Mouse (Mus musculus) ES-Bruce4 (cell line): Measurements from ENCODE around the gene Gm9747. TPM values are rescaled to one million over a fixed set of nuclear protein-coding genes. Genes with fewer than 3 reads are reported as not detected.

ENCODE experiments used
- H3K27ac ChIP-seq: 2 replicates; pipeline ENCODE4 v1.5.1; 2012; ENCODE audit warnings: low read length, inconsistent platforms; ENCODE audit not compliant: insufficient read depth
- H3K27me3 ChIP-seq: 2 replicates; pipeline ENCODE4 v1.6.1; 2012; ENCODE audit warnings: mild to moderate bottlenecking, low read length, inconsistent platforms; ENCODE audit not compliant: control insufficient read depth, poor library complexity, insufficient read depth, severe bottlenecking
- H3K36me3 ChIP-seq: 2 replicates; pipeline ENCODE4 v1.6.1; 2012; ENCODE audit warnings: inconsistent platforms, mild to moderate bottlenecking, low read length, moderate library complexity; ENCODE audit not compliant: control insufficient read depth, poor library complexity, insufficient read depth, severe bottlenecking
- H3K4me1 ChIP-seq: one replicate; pipeline ENCODE4 v1.8.1; 2011; ENCODE audit warnings: low read length; ENCODE audit not compliant: control insufficient read depth, insufficient read depth
- H3K4me3 ChIP-seq: 2 replicates; pipeline ENCODE4 v1.5.1; 2011; ENCODE audit warnings: low read depth, mild to moderate bottlenecking, low read length
- H3K9ac ChIP-seq: 2 replicates; pipeline ENCODE4 v1.6.1; 2012; ENCODE audit warnings: low read depth, mild to moderate bottlenecking, inconsistent platforms; ENCODE audit not compliant: poor library complexity, severe bottlenecking
- H3K9me3 ChIP-seq: replicated peaks from 2 replicates; pipeline ENCODE4 v1.6.1; 2012; ENCODE audit warnings: mild to moderate bottlenecking, low read length, inconsistent platforms; ENCODE audit not compliant: control insufficient read depth, poor library complexity, insufficient read depth, severe bottlenecking
- CTCF ChIP-seq: IDR thresholded peaks from one replicate; pipeline ENCODE4 v1.8.1; 2011; ENCODE audit warnings: low read depth, low read length
- EP300 ChIP-seq: IDR thresholded peaks from 2 replicates; pipeline ENCODE4 v1.6.1; 2011; ENCODE audit warnings: low read depth, low read length; ENCODE audit not compliant: insufficient read depth
- POLR2A ChIP-seq: IDR thresholded peaks from one replicate; pipeline ENCODE4 v1.8.1; 2011; ENCODE audit warnings: low read length; ENCODE audit not compliant: insufficient read depth
- polyA plus RNA-seq: library from polyadenylated mRNA; stranded (reverse); fragments of >200 nt; gene quantifications from 2 replicates; pipeline ENCODE4 v1.2.4, GENCODE M21; 2011; ENCODE audit warnings: low read depth; ENCODE audit not compliant: missing spikeins, insufficient read depth, insufficient read length

The Gm9747 gene
- polyA plus RNA-seq, 1 experiment, result not detected

DNA sequence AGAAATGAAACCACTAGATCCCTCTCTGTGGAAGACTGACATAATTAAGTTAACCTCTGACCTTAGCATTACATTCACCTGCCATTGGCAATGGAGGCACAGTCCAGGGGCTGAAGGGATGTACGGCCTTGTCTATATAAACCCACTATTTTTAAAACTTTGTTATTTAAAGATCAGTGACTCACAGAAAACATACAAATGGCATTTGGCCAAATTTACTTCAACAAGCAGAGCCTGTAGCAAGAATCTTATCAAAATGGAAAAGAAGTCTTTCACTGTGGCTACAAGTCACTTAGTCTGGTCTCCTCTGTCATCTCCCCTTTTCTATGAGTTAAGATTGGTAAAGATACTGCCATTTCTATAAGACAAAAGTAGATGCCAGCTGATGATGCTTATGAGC, 46.9 kb downstream of the Gm9747 start:
- Histone ChIP-seq H3K36me3 (no peaks in the 10 kb centered on the region), H3K27ac (no peak overlapping the region), H3K27me3 (no peaks in the 10 kb centered on the region), H3K4me3 (no peak overlapping the region), H3K9me3 (no peaks in the 10 kb centered on the region), H3K4me1 (peaks cover 1% of the 10 kb centered on the region), H3K9ac (no peak overlapping the region)
- TF ChIP-seq POLR2A, result no peak
- TF ChIP-seq EP300, result no peak
- no peak for TF ChIP-seq CTCF

DNA sequence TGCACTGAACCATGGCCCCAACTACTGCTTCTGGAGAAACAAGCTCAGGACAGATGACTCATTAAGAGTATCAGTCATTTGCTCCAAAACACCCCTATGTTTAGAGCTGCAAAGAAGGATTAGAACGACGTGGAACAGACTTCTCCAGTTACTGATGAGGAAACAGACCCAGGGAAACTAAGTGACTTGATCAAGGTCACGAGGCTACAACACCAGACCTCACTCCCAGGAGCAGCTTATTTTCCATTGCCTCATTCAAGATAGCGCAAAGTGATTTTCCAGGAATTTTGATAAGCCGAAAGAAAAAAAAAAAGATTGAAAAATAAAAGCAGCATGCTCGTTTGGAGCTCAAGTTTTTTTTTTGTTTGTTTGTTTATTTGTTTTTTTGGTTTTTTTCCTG, 48.9 kb downstream of the Gm9747 start:
- H3K4me1 ChIP-seq, result peaks cover 1% of the 10 kb centered on the region
- no peak for TF ChIP-seq EP300
- TF ChIP-seq CTCF, result no peak
- TF ChIP-seq POLR2A, result no peak

DNA sequence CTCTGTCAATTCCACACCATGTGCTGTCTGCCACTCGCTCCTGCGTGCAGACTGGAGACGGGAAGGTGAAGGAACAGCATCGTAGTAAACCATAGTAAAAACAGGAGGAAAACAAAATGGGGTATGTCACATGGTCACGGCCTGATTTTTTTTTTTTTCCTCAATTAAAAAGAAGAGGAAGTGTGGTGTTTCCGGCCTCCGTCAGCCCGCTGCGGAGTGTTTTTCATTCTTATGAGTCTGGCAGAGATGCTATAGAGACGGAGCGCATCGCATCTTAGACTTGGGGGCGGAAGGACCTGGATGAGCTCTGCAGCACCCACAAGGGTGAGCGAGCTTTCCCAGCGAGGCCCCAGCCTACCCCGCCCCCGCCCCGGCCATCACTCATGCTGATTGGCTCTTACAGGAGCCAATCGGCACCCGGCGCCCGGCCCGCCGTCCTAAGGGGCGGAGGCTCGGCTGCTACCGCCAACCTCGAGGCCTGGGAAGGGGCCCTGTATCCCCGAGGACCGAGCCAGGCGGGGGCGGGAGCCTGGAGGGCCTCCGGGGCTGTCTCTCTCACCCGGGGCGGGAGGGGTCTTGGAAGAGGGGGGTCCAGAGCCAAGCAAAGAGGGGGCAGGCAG, 50.2 kb downstream of the Gm9747 start:
- Histone ChIP-seq H3K9me3 (no peaks in the 10 kb centered on the region), H3K27ac (no peak overlapping the region), H3K4me3 (peak overlapping the region; percentile 64), H3K4me1 (peaks cover 1% of the 10 kb centered on the region), H3K36me3 (no peaks in the 10 kb centered on the region), H3K27me3 (no peaks in the 10 kb centered on the region), H3K9ac (peak overlapping the region; percentile 57)
- TF ChIP-seq POLR2A, result peak; percentile 27
- no peak for TF ChIP-seq EP300

More for the DNA sequence above, 48.9 kb downstream of the Gm9747 start:
- no peaks in the 10 kb centered on the region for H3K27me3 ChIP-seq
- no peaks in the 10 kb centered on the region for H3K9me3 ChIP-seq
- no peak overlapping the region for H3K27ac ChIP-seq
- no peak overlapping the region for H3K4me3 ChIP-seq
- no peaks in the 10 kb centered on the region for H3K36me3 ChIP-seq
- no peak overlapping the region for H3K9ac ChIP-seq

DNA sequence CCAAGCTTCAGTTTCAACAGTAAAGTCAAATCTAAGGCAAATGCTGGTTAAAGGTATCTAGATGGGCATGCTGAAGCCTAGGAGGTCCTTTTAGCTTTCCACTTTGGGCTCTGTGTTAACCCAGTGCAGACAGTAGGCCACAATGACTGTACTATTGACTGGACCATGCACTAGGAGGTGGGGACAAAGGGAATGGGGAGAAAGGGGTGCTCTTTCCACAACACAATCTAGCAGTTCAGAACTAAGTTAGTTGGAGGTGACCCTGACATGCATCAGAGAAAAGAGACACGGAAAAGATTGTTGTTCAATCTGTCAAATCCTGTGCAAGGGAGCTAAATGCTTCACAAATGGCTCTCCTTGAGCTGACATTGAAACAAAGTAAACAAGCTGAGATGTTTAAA, 51.0 kb downstream of the Gm9747 start:
- no peaks in the 10 kb centered on the region for H3K9me3 ChIP-seq
- H3K4me3 ChIP-seq, result no peak overlapping the region
- no peaks in the 10 kb centered on the region for H3K36me3 ChIP-seq
- no peak for TF ChIP-seq EP300
- no peak for TF ChIP-seq CTCF
- no peak for TF ChIP-seq POLR2A
- H3K27ac ChIP-seq, result no peak overlapping the region
- no peaks in the 10 kb centered on the region for H3K27me3 ChIP-seq
- 0 out of 2 replicates have a peak overlapping the region, but pooled peaks have one; percentile 57 for H3K9ac ChIP-seq
- peaks cover 1% of the 10 kb centered on the region for H3K4me1 ChIP-seq

DNA sequence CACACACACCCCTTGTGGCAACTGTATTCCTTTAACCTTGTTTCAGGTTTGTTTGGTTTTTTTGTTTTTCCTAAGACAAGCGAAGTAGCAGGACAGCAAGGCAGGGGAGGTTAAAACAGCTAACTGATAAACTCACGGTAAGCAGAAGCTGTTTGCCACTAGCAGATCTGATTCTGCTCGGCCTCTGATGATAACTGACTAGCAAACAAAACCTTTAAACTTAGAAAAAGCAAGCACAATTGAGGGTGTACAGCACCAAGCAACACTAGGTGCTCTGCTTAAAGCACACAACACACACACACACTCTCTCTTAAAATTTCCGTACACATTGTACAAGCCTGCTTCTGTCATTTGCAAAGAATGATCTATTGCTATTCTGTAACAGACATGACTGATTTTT, 51.5 kb downstream of the Gm9747 start:
- Histone ChIP-seq H3K9ac (no peak overlapping the region), H3K27me3 (no peaks in the 10 kb centered on the region), H3K36me3 (no peaks in the 10 kb centered on the region), H3K4me3 (no peak overlapping the region), H3K9me3 (no peaks in the 10 kb centered on the region), H3K27ac (no peak overlapping the region), H3K4me1 (peaks cover 1% of the 10 kb centered on the region)
- TF ChIP-seq EP300 (no peak), CTCF (no peak), POLR2A (no peak)

Other genes with a start within 250 kb of the Gm9747 start
- 15.3 and 15.8 TPM in 2 replicates for gene Irs1, start 58.3 kb downstream of the Gm9747 start, polyA plus RNA-seq
- 19.2 and 21.4 TPM in 2 replicates for gene Rhbdd1, start 83.3 kb downstream of the Gm9747 start, polyA plus RNA-seq